Mouse (Mus musculus) kidney, adult 11 months (tissue): ENCODE data around the gene Fhl4.

ENCODE experiments used
- DNase-seq: peaks from one replicate; pipeline ENCODE4 v3.0.0; 2022

Gene Fhl4

DNA sequence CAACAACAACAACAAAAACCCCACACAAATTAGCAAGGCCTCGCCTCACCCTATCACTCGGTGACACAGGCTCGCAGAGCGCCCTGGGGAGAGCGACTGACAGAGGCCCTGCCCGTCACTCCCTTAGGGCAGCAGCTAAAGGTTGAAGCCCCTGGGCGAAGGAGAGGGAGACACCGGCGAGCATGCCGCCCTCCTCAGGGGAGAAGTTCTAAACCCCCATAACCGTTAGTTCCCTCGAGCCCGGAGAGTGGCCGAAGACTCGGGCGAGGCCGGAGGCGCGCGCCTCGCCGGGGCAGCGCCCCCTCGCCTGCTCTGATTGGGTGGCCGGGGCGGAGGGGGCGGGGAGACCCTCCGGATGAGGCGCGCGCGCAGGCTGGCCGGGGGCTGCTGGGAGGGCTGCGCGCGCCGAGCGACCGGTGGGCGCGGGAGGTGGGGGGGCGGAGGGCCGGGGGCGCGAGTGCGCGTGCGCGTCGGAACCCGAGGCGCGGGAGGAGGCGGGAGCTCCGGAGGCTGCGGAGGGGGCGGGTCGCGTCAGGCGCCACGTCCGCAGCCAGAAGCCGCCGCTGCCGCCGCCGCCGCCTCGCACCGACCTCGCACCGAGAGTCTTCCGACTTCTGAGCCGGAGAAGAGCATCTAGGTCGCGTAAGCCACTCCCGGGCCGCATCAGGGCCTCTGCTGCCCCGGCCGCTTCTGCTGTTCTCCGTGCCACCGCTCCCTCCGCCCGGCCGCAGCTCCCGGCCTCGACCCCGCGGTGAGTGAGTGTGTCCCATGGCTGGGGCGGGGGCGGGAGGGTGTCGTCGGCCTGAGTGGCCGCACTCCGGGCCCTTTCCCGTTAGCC is at the start of gene Fhl4, which contains the start of gene Tmem263:
TSS of gene Fhl4 (minus strand) at position 249 of the 838 bp plus-strand sequence.
TSS of gene Tmem263 (plus strand) at position 381 of the 838 bp plus-strand sequence.
- DNase-seq, result peak; percentile 64

DNA sequence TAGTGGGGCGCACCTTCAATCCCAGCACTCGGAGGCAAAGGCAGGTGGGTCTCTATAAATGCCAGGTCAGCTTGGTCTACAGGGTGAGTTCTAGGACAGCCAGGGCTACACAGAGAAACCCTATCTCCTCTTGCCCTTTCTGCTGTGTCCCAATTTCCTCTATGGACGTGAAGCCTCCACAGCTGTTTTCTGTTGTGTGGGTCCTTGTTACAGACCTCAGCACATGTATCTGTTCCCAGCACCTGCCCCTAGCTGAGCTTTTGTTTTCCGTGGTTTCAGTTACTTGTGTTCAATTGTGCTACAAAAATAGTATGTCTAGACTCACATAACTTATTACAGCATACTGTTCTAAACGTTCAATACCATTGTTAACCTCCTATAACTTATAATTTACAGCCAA is 46.9 kb upstream of the Fhl4 start:
- DNase-seq, result no peak

DNA sequence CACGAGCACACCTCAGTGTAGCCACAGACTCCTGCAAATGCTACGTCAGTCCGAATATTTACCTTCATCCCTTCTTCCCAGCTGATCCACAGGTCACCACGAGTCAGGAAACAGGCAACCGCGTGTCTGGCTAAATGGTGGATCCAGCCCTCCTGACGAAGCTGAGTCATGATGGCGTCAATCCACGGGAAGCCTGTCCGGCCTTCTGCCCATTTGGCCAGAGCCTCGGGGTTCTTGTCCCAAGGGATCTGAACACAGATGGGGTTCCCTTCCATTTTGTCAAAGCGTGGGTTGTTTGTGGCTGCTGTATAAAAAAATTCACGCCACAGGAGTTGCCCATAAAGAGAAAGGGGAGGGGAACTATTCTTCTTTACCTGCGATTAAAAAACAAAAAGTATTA is 44.0 kb upstream of the Fhl4 start:
- no peak for DNase-seq

- DNase-seq, result no peak
Measured at GRCm38 (mm10) chr10:85141465-85141864, 39.2 kb upstream of the Fhl4 start.

- no peak for DNase-seq
Measured at GRCm38 (mm10) chr10:85136573-85136972, 34.3 kb upstream of the Fhl4 start.

DNA sequence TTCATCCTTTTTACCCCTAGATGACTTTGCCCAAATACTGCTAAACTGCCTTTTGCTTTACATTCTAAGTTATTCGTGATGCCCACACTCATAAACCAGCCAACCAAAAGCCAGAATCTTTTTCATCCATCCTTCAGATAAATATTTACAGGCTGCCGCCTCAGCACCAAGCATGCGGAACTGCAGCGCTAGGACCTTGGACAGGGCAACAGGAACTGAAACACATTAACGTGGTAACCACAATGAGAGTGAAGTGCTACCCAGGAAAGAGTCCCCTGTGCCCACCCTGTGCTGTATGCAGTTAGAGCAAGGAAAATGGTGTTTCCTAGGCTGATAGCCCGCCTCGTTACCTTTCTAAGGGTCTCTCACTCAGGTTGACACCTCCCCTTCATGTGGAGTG is 26.2 kb upstream of the Fhl4 start:
- peak; percentile 44 for DNase-seq

DNA sequence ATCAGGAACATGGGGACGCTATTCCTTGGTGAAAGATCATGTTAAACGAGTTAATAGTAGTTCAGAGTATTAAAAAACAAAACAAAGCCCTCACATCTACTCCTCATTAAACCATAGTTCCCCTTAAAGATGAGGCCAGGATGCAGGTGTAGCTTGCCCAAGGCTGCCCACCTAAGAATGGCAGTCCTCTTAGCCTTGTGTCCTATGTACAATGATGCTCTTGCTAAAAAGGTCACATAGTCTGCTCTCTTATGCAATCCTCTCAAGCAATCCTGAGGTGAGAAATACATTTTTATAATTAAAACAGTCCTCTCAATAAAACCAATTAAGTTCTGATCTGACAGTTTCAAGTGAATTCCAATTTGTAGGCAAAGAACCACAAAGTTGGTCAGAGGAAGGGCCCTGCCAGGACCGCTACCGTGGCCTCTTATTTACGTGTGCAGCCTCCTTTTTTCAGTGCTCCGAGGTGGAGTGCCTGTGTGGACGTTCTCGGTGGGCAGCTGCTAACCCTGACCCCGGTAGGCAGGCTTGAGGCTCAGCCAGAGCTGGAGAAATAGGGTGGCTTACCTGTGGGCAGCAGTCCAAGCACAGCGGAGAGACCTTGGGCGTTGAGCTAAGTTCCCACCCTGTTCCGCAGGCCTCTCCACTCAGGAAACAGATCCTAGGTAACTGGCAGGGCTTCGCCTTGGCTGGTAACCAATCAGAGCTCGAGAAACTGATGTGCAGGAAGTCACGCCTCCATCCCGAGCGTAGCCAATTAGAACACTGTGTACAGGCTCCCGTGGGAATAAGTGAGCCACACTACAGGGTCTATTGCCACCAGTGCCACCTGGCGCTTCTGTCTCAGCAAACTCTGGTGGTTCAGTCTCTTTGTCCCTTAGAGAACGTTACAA is 25.3 kb upstream of the Fhl4 start, which contains the start of gene Mterf2:
TSS of gene Mterf2 (minus strand) at position 633 of the 893 bp plus-strand sequence.
- peak; percentile 98 for DNase-seq

- DNase-seq, result no peak
Measured at GRCm38 (mm10) chr10:85125184-85125583, 22.9 kb upstream of the Fhl4 start.

DNA sequence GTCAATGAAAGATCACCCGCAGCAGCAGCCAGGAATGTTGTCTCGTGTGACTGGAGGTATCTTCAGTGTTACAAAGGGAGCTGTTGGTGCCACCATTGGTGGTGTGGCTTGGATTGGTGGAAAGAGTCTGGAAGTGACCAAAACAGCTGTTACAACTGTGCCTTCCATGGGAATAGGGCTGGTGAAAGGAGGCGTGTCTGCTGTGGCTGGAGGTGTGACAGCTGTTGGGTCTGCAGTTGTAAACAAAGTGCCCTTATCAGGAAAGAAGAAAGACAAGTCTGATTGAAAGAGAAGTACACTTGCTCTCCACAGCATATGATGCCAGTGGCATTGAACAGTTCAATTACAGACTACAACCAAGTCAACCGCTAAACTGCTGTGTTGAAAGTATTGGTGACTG is 12.1 kb upstream of the Fhl4 start:
- no peak for DNase-seq

DNA sequence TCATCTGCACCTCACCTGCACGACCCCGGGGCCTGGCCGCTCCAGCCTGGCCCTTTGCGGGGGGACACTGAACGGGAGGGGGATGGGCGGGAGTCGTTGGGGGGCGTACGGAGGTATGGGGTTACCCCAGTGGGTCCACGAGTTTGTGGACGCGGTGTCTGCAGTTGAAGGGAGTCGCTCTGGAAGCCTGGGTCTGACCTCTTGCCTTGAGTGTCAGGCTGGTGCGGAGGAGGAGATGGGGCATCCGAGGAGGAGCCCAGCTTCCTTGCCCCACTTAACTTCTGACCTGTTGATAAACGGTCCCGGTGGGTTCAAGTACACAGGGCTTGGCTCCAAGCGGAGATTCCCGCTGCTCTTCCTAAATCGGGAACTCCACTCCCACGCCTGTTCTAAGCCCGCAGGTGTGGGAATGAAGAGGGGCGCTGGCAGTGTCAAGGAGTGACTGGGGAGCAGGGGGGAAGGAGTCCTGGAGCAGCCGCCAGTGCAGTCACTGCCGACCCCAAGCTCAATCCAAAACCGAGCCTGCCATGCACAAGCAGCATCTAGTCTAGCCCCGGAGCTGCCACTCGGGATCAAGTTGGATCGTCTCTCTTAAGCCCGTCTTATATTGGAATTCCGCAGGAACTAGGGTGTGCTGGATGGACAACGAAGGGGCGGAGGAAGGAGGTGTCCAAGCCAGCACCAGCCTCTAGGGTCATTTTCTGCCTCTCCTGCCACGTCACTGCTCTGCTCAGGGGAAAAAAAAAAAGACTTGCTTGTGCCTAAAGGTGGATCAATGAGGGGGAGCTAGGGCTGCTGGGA is 990 bp upstream of the Fhl4 start:
- DNase-seq, result peak; percentile 13

GRCm38 (mm10) chr10:85101841-85102240 is 454 bp downstream of the Fhl4 start:
- DNase-seq, result peak; percentile 5

GRCm38 (mm10) chr10:85071605-85072152 is 30.6 kb downstream of the Fhl4 start:
- DNase-seq, result no peak

- DNase-seq, result no peak
Measured at GRCm38 (mm10) chr10:85054876-85055275, 47.4 kb downstream of the Fhl4 start.

DNA sequence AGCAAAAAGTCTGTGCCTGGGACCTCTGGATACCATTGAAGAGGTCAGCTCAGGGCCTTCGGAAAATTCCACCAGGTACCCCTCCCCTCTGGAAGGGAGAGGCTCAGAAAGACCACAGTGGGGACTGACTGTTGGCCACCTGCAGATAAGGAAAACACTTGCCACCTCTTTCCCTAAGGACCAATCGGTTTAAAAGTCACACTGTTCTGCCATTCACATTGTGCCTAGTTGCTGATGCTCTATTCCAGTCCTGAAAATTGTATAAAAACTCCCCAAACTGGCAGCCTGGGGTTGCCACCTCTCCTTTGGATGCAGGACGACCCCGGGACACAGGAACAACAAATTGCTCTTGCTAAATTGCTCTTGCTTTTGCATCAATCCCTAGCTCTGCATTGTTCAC is 49.8 kb downstream of the Fhl4 start:
- DNase-seq, result no peak

- DNase-seq, result no peak
Measured at GRCm38 (mm10) chr10:85050668-85051208, 51.6 kb downstream of the Fhl4 start.

DNA sequence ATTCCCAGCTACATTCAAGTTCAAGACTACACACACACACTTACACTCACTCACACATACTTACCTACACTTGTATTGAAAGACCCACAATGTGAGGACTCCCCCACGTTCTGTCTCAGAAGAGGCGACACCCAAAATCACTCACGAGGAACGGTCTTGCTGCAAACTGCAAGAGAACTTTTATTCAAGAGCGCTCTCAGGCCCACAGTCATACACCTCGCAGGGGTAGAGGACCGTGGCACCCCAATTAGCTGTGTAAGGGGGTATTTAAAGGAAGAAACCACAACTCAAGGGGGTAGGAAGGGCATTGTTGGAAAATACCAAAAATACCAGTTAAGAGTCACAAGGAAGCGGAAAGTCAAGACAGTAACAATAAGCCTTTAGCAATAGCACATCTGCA is 54.3 kb downstream of the Fhl4 start:
- no peak for DNase-seq

- DNase-seq, result no peak
Measured at GRCm38 (mm10) chr10:85046585-85046984, 55.7 kb downstream of the Fhl4 start.
